In genomic region chr7:35035565-35035964, GRCm38 (mm10) we compare ENCODE assay signal across 10 mouse cellular contexts. TPM values are rescaled to one million over a fixed set of nuclear protein-coding genes. Genes with fewer than 3 reads are reported as not detected.
A peak's percentile ranks its signal among the peaks of the same experiment; 100 is the strongest.
DNase-seq lines count a peak whose midpoint lies in the region; ATAC-seq and TF ChIP-seq lines count a peak whose summit lies in the region.
"Had no signal": no experiment of that assay in that cellular context is flagged by ENCODE, and none has a peak within 500 bp of the region (broad histone marks: within the 10 kb centered on the region; RNA-seq: fewer than 3 reads in every experiment).

No protein-coding gene starts in this region.

- ATAC-seq in heart, embryonic 13.5 days (ENCODE audit: extremely low read depth, insufficient number of reproducible peaks, low FRiP score, low TSS enrichment): no peak
- no peak for ATAC-seq in heart, embryonic 11.5 days (replicated peaks; ENCODE audit: insufficient number of reproducible peaks, low FRiP score, low TSS enrichment)
- ATAC-seq in lung, embryonic 15.5 days (ENCODE audit: borderline replicate concordance, extremely low read depth, low FRiP score, low TSS enrichment): 0 out of 2 replicates have a peak, but pooled peaks have one; percentile 2
- no peak for ATAC-seq in hindbrain, embryonic 16.5 days

- H3K9ac ChIP-seq in heart, embryonic 13.5 days: no peak overlapping the region
- H3K9ac ChIP-seq in heart, embryonic 11.5 days (ENCODE audit: low read depth, low read length): no peak overlapping the region
- no peak overlapping the region for H3K9ac ChIP-seq in lung, embryonic 15.5 days
- no peak overlapping the region; the same call in 1 of the 2 replicates for H3K9ac ChIP-seq in hindbrain, embryonic 16.5 days (ENCODE audit: low read depth, low read length)

- no peak overlapping the region for H3K4me3 ChIP-seq in heart, embryonic 13.5 days
- no peak overlapping the region for H3K4me3 ChIP-seq in heart, embryonic 11.5 days (ENCODE audit: low read depth, low read length)
- no peak overlapping the region for H3K4me3 ChIP-seq in lung, embryonic 15.5 days
- no peak overlapping the region for H3K4me3 ChIP-seq in hindbrain, embryonic 16.5 days (ENCODE audit: low read length)
- H3K4me3 ChIP-seq in myocyte: no peak overlapping the region
- no peak overlapping the region for H3K4me3 ChIP-seq in midbrain, embryonic 10.5 days

- no peaks in the 10 kb centered on the region for H3K79me2 ChIP-seq in myocyte (ENCODE audit: control insufficient read depth, insufficient read depth)

- peak overlapping the region; percentile 55; the same call in 1 of the 2 replicates for H3K27ac ChIP-seq in heart, embryonic 13.5 days (replicated peaks)
- H3K27ac ChIP-seq in heart, embryonic 11.5 days (ENCODE audit: low read depth, low read length): no peak overlapping the region
- peak overlapping the region; percentile 74 for H3K27ac ChIP-seq in lung, embryonic 15.5 days
- peak overlapping the region; percentile 70 for H3K27ac ChIP-seq in hindbrain, embryonic 16.5 days (ENCODE audit: low read depth, low read length)
- H3K27ac ChIP-seq in midbrain, embryonic 10.5 days (replicated peaks): no peak overlapping the region

- H3K36me3 ChIP-seq in heart, embryonic 13.5 days: peaks cover 50% of the 10 kb centered on the region
- H3K36me3 ChIP-seq in heart, embryonic 11.5 days (ENCODE audit: control insufficient read depth, insufficient read depth, low read length): peaks cover 2% of the 10 kb centered on the region; the same call in 1 of the 2 replicates
- 0 out of 2 replicates have a peak, but pooled peaks cover 7% of the 10 kb centered on the region for H3K36me3 ChIP-seq in lung, embryonic 15.5 days
- peaks cover 9% of the 10 kb centered on the region for H3K36me3 ChIP-seq in hindbrain, embryonic 16.5 days (ENCODE audit: control insufficient read depth, insufficient read depth, low read length)
- peaks cover 6% of the 10 kb centered on the region for H3K36me3 ChIP-seq in myocyte (ENCODE audit: control insufficient read depth, insufficient read depth)
- H3K36me3 ChIP-seq in midbrain, embryonic 10.5 days: peaks cover 61% of the 10 kb centered on the region

- 51% methylated on average over 4 of the region's 4 CpGs for WGBS in heart, embryonic 13.5 days
- WGBS in heart, embryonic 11.5 days (ENCODE audit: insufficient replicate concordance): 47% methylated on average over 4 of the region's 4 CpGs
- WGBS in lung, embryonic 15.5 days: 76% methylated on average over 4 of the region's 4 CpGs
- WGBS in hindbrain, embryonic 16.5 days: 78% methylated on average over 4 of the region's 4 CpGs
- WGBS in midbrain, embryonic 10.5 days: 81% methylated on average over 4 of the region's 4 CpGs

- H3K4me2 ChIP-seq in heart, embryonic 13.5 days: no peak overlapping the region
- no peak overlapping the region for H3K4me2 ChIP-seq in heart, embryonic 11.5 days
- no peak overlapping the region for H3K4me2 ChIP-seq in lung, embryonic 15.5 days
- H3K4me2 ChIP-seq in hindbrain, embryonic 16.5 days (ENCODE audit: low read length): no peak overlapping the region
- no peak overlapping the region for H3K4me2 ChIP-seq in myocyte (ENCODE audit: low read depth)

- no peaks in the 10 kb centered on the region for H3K27me3 ChIP-seq in heart, embryonic 13.5 days (replicated peaks)
- H3K27me3 ChIP-seq in heart, embryonic 11.5 days (ENCODE audit: control insufficient read depth, insufficient read depth, low read length): no peaks in the 10 kb centered on the region
- no peaks in the 10 kb centered on the region for H3K27me3 ChIP-seq in lung, embryonic 15.5 days
- no peaks in the 10 kb centered on the region for H3K27me3 ChIP-seq in hindbrain, embryonic 16.5 days (replicated peaks; ENCODE audit: control insufficient read depth, insufficient read depth, low read length)
- H3K27me3 ChIP-seq in myocyte (ENCODE audit: control insufficient read depth, insufficient read depth, insufficient read length): no peaks in the 10 kb centered on the region
- H3K27me3 ChIP-seq in midbrain, embryonic 10.5 days (ENCODE audit: low read depth, poor library complexity, severe bottlenecking): no peaks in the 10 kb centered on the region

- peaks cover 27% of the 10 kb centered on the region for H3K4me1 ChIP-seq in heart, embryonic 13.5 days
- 0 out of 2 replicates have a peak, but pooled peaks cover 5% of the 10 kb centered on the region for H3K4me1 ChIP-seq in heart, embryonic 11.5 days (ENCODE audit: control insufficient read depth, insufficient read depth, low read length)
- H3K4me1 ChIP-seq in lung, embryonic 15.5 days: peaks cover 33% of the 10 kb centered on the region
- H3K4me1 ChIP-seq in hindbrain, embryonic 16.5 days (ENCODE audit: control insufficient read depth, insufficient read depth, low read depth, low read length): peaks cover 23% of the 10 kb centered on the region
- H3K4me1 ChIP-seq in midbrain, embryonic 10.5 days: peaks cover 5% of the 10 kb centered on the region; the same call in 1 of the 2 replicates

- no peak for TF ChIP-seq POLR2A in myocyte (IDR thresholded peaks at IDR 0.05; ENCODE audit: insufficient read length, low read depth)

- no peaks in the 10 kb centered on the region for H3K9me3 ChIP-seq in heart, embryonic 13.5 days
- H3K9me3 ChIP-seq in heart, embryonic 11.5 days (replicated peaks; ENCODE audit: control insufficient read depth, low read length): no peaks in the 10 kb centered on the region
- H3K9me3 ChIP-seq in lung, embryonic 15.5 days: no peaks in the 10 kb centered on the region
- no peaks in the 10 kb centered on the region for H3K9me3 ChIP-seq in hindbrain, embryonic 16.5 days (ENCODE audit: control insufficient read depth, low read length)
- H3K9me3 ChIP-seq in midbrain, embryonic 10.5 days (replicated peaks): no peaks in the 10 kb centered on the region

- no peak for DNase-seq in lung, postnatal 36 days
- no peak for DNase-seq in midbrain, embryonic 10.5 days (ENCODE audit: low spot score)
- DNase-seq in thymus, postnatal 25 days: no peak
- DNase-seq: embryo, embryonic 11 days; layer of hippocampus, postnatal 36 days had no signal

- no peak overlapping the region for H3ac ChIP-seq in myocyte (ENCODE audit: control insufficient read depth, insufficient read length)

TF ChIP-seq in myocyte, 11 proteins besides CTCF, POLR2A, EP300 and RAD21:
- TF ChIP-seq TCF3 (IDR thresholded peaks at IDR 0.05; ENCODE audit: insufficient read length, low read depth): no peak
- peak; percentile 31 for TF ChIP-seq POLR2AphosphoS2 (IDR thresholded peaks at IDR 0.05; ENCODE audit: insufficient read length, low read depth)

RNA-seq across cellular contexts. Expression of gene Cebpg, which starts 20.8 kb away (rescaled TPM):
- polyA plus RNA-seq in heart, embryonic 13.5 days (2015; fragmentation: Nextera tagmentation; extraction: Ambion mirVana): 16.3 and 19.2 TPM in 2 replicates
- polyA plus RNA-seq in heart, embryonic 11.5 days (2014; fragmentation: Nextera tagmentation; extraction: Ambion mirVana): 13.9 and 16.1 TPM in 2 replicates
- 42.3 and 44.9 TPM in 2 replicates for polyA plus RNA-seq in lung, embryonic 15.5 days (2015; fragmentation: Nextera tagmentation; extraction: Ambion mirVana)
- 25.5 and 30.0 TPM in 2 replicates for polyA plus RNA-seq in hindbrain, embryonic 16.5 days (2015; fragmentation: Nextera tagmentation; extraction: Ambion mirVana)
- 25.0 TPM for polyA plus RNA-seq in myocyte (2012; fragmentation: generic; extraction: Trizol)
- 44.9 and 45.7 TPM in 2 replicates for polyA plus RNA-seq in midbrain, embryonic 10.5 days (2016; fragmentation: Nextera tagmentation; extraction: Ambion mirVana)

Comparison
In these comparisons a context has a peak if more than half of its experiments do, and no peak if none do; other contexts are left out.
1. H3K27ac ChIP-seq: peak in heart, embryonic 13.5 days (single experiment), lung, embryonic 15.5 days (single experiment) and hindbrain, embryonic 16.5 days (single experiment); none in heart, embryonic 11.5 days (single experiment) and midbrain, embryonic 10.5 days (single experiment).